Mouse (Mus musculus) forebrain, embryonic 12.5 days (tissue): ENCODE results near the gene Ndufc1. TPM values are rescaled to one million over a fixed set of nuclear protein-coding genes. Genes with fewer than 3 reads are reported as not detected.
"Not testable (repeated sequence)": the region's sequence is repeated elsewhere in the genome, so short reads cannot be mapped to it uniquely, and the experiment has no call there.

Experiments used
- ATAC-seq: fragments of 200-750 bp; cut with Nextera tagmentation; 2 replicates; pipeline ENCODE4 v1.8.0; 2017; ENCODE audit warnings: moderate TSS enrichment; ENCODE audit not compliant: low FRiP score
- H3K27ac ChIP-seq: fragments of 300-500 bp; sonication (generic); 2 replicates; pipeline ENCODE4 v1.5.1; 2016; ENCODE audit warnings: mild to moderate bottlenecking
- H3K27me3 ChIP-seq: fragments of 300-500 bp; sonication (generic); 2 replicates; pipeline ENCODE4 v1.6.1; 2016; ENCODE audit warnings: mild to moderate bottlenecking
- H3K36me3 ChIP-seq: fragments of 300-500 bp; sonication (generic); replicated peaks from 2 replicates; pipeline ENCODE4 v1.6.1; 2016; ENCODE audit warnings: mild to moderate bottlenecking
- H3K4me1 ChIP-seq: fragments of 300-500 bp; sonication (generic); 2 replicates; pipeline ENCODE4 v1.6.1; 2016
- H3K4me2 ChIP-seq: fragments of 300-500 bp; sonication (generic); 2 replicates; pipeline ENCODE4 v1.6.1; 2016; ENCODE audit warnings: mild to moderate bottlenecking, moderate library complexity
- H3K4me3 ChIP-seq: fragments of 300-500 bp; sonication (generic); replicated peaks from 2 replicates; pipeline ENCODE4 v1.5.1; 2016; ENCODE audit warnings: mild to moderate bottlenecking
- H3K9ac ChIP-seq: fragments of 300-500 bp; sonication (generic); 2 replicates; pipeline ENCODE4 v1.6.1; 2016; ENCODE audit warnings: mild to moderate bottlenecking
- H3K9me3 ChIP-seq: fragments of 300-500 bp; sonication (generic); 2 replicates; pipeline ENCODE4 v1.6.1; 2016
- WGBS: fragments of 180-500 bp; shearing (Covaris S2); methylation state at CpG from one replicate; pipeline ENCODE4 v1.1.7; 2016; 5-methylcytosine and 5-hydroxymethylcytosine counted together
- polyA plus RNA-seq: library from polyadenylated mRNA; unstranded; fragments of >200 nt; fragmentation: Nextera tagmentation; extraction: Ambion mirVana; gene quantifications from 2 replicates; pipeline ENCODE4 v1.2.1, GENCODE M21; 2016

Ndufc1 gene
- polyA plus RNA-seq, 1 experiment from 2014 or later, result 736 TPM

GRCm38 (mm10) chr3:51358660-51359557 is 49.9 kb downstream of the Ndufc1 start:
- peaks cover 38% of the 10 kb centered on the region for H3K27me3 ChIP-seq
- under 1% methylated on average over 50 of the region's 50 CpGs for WGBS
- peak overlapping the region; percentile 66 for H3K4me2 ChIP-seq
- ATAC-seq, result peak; percentile 70
- H3K36me3 ChIP-seq, result no peaks in the 10 kb centered on the region
- no peaks in the 10 kb centered on the region for H3K9me3 ChIP-seq
- peaks cover 6% of the 10 kb centered on the region for H3K4me1 ChIP-seq
- H3K9ac ChIP-seq, result peak overlapping the region; percentile 55
- peak overlapping the region; percentile 54 for H3K4me3 ChIP-seq
- no peak overlapping the region for H3K27ac ChIP-seq

GRCm38 (mm10) chr3:51358181-51358580 is 50.6 kb downstream of the Ndufc1 start:
- 1% methylated on average over 15 of the region's 15 CpGs for WGBS
- Histone ChIP-seq H3K36me3 (no peaks in the 10 kb centered on the region), H3K4me2 (peak overlapping the region; percentile 66), H3K27me3 (peaks cover 33% of the 10 kb centered on the region), H3K4me1 (peaks cover 6% of the 10 kb centered on the region), H3K9me3 (no peaks in the 10 kb centered on the region), H3K4me3 (peak overlapping the region; percentile 54), H3K27ac (no peak overlapping the region), H3K9ac (no peak overlapping the region)
- peak; percentile 61; the same call in 1 of the 2 replicates for ATAC-seq

GRCm38 (mm10) chr3:51357624-51358023 is 51.2 kb downstream of the Ndufc1 start:
- Histone ChIP-seq H3K9me3 (no peaks in the 10 kb centered on the region), H3K4me2 (peak overlapping the region; percentile 21), H3K4me1 (peaks cover 6% of the 10 kb centered on the region), H3K27me3 (peaks cover 33% of the 10 kb centered on the region), H3K9ac (no peak overlapping the region), H3K4me3 (peak overlapping the region; percentile 54), H3K27ac (no peak overlapping the region), H3K36me3 (no peaks in the 10 kb centered on the region)
- WGBS, result 7% methylated on average over 14 of the region's 14 CpGs
- no peak for ATAC-seq

GRCm38 (mm10) chr3:51357078-51357477 is 51.7 kb downstream of the Ndufc1 start:
- 55% methylated on average over 5 of the region's 5 CpGs for WGBS
- H3K4me1 ChIP-seq, result peaks cover 6% of the 10 kb centered on the region

GRCm38 (mm10) chr3:51354956-51355355 is 53.8 kb downstream of the Ndufc1 start:
- H3K9me3 ChIP-seq, H3K9ac ChIP-seq, ATAC-seq, H3K4me2 ChIP-seq, H3K27ac ChIP-seq, H3K4me1 ChIP-seq, H3K4me3 ChIP-seq, H3K36me3 ChIP-seq: not testable (repeated sequence)
- H3K27me3 ChIP-seq, result peaks cover 22% of the 10 kb centered on the region
- WGBS, result 85% methylated on average over 6 of the region's 6 CpGs

More at GRCm38 (mm10) chr3:51357078-51357477, 51.7 kb downstream of the Ndufc1 start:
- Histone ChIP-seq H3K27ac (no peak overlapping the region), H3K27me3 (peaks cover 33% of the 10 kb centered on the region), H3K4me3 (no peak overlapping the region), H3K36me3 (no peaks in the 10 kb centered on the region), H3K4me2 (no peak overlapping the region), H3K9ac (no peak overlapping the region), H3K9me3 (no peaks in the 10 kb centered on the region)
- ATAC-seq, result no peak

Other genes starting within 250 kb of the Ndufc1 start
- 14.9 and 16.4 TPM in 2 replicates for gene Noct, start 184.5 kb downstream of the Ndufc1 start, polyA plus RNA-seq
- gene Elf2, start 68.3 kb downstream of the Ndufc1 start, polyA plus RNA-seq, result 43.2 and 43.8 TPM in 2 replicates
- gene Mgarp, start 12.2 kb downstream of the Ndufc1 start, polyA plus RNA-seq, result 2.3 and 5.5 TPM in 2 replicates
- 71.9 and 75.9 TPM in 2 replicates for gene Naa15, start 6.2 kb upstream of the Ndufc1 start, polyA plus RNA-seq
- 19.2 and 20.0 TPM in 2 replicates for gene Rab33b, start 74.9 kb upstream of the Ndufc1 start, polyA plus RNA-seq
- 4.4 and 5.5 TPM in 2 replicates for gene Setd7, start 151.9 kb upstream of the Ndufc1 start, polyA plus RNA-seq